Mouse (Mus musculus): ENCODE measurements at regions not wholly inside any gene's neighbourhood (a gene's known extent, or its start where the extent isn't known, plus 50 kb on each side); places are given as distances from the start of the nearest gene placed in this dataset.

- no peak for ATAC-seq (replicated peaks in 1 of 2; ENCODE audit: insufficient read depth in 1 of 2, low FRiP score in 2 of 2, low TSS enrichment in 1 of 2, low read depth in 1 of 2, poor library complexity in 2 of 2, severe bottlenecking in 2 of 2)
Observed at GRCm38 (mm10) chr11:45216942-45217474, 599.9 kb downstream of the Ebf1 start.

- ATAC-seq (replicated peaks in 1 of 2; ENCODE audit: insufficient read depth in 1 of 2, low FRiP score in 2 of 2, low TSS enrichment in 1 of 2, low read depth in 1 of 2, poor library complexity in 2 of 2, severe bottlenecking in 2 of 2), result no peak
Observed at GRCm38 (mm10) chr11:45219239-45219638, 602.1 kb downstream of the Ebf1 start.

- no peak for ATAC-seq (replicated peaks in 1 of 2; ENCODE audit: insufficient read depth in 1 of 2, low FRiP score in 2 of 2, low TSS enrichment in 1 of 2, low read depth in 1 of 2, poor library complexity in 2 of 2, severe bottlenecking in 2 of 2)
Observed at GRCm38 (mm10) chr11:45222021-45222420, 604.9 kb downstream of the Ebf1 start.

- ATAC-seq (replicated peaks in 1 of 2; ENCODE audit: insufficient read depth in 1 of 2, low FRiP score in 2 of 2, low TSS enrichment in 1 of 2, low read depth in 1 of 2, poor library complexity in 2 of 2, severe bottlenecking in 2 of 2), result no peak
Observed at GRCm38 (mm10) chr11:45235476-45236412, 616.1 kb upstream of the Clint1 start.

GRCm38 (mm10) chr11:45237056-45237455 is 614.8 kb upstream of the Clint1 start:
- ATAC-seq (replicated peaks in 1 of 2; ENCODE audit: insufficient read depth in 1 of 2, low FRiP score in 2 of 2, low TSS enrichment in 1 of 2, low read depth in 1 of 2, poor library complexity in 2 of 2, severe bottlenecking in 2 of 2), result no peak

GRCm38 (mm10) chr11:45239044-45239443 is 612.8 kb upstream of the Clint1 start:
- no peak for ATAC-seq (replicated peaks in 1 of 2; ENCODE audit: insufficient read depth in 1 of 2, low FRiP score in 2 of 2, low TSS enrichment in 1 of 2, low read depth in 1 of 2, poor library complexity in 2 of 2, severe bottlenecking in 2 of 2)

- ATAC-seq (replicated peaks in 1 of 2; ENCODE audit: insufficient read depth in 1 of 2, low FRiP score in 2 of 2, low TSS enrichment in 1 of 2, low read depth in 1 of 2, poor library complexity in 2 of 2, severe bottlenecking in 2 of 2), result no peak
Observed at GRCm38 (mm10) chr11:45240419-45240818, 611.4 kb upstream of the Clint1 start.

GRCm38 (mm10) chr11:45241671-45242070 is 610.2 kb upstream of the Clint1 start:
- ATAC-seq (replicated peaks in 1 of 2; ENCODE audit: insufficient read depth in 1 of 2, low FRiP score in 2 of 2, low TSS enrichment in 1 of 2, low read depth in 1 of 2, poor library complexity in 2 of 2, severe bottlenecking in 2 of 2), result no peak

- ATAC-seq (replicated peaks in 1 of 2; ENCODE audit: insufficient read depth in 1 of 2, low FRiP score in 2 of 2, low TSS enrichment in 1 of 2, low read depth in 1 of 2, poor library complexity in 2 of 2, severe bottlenecking in 2 of 2), result no peak
Observed at GRCm38 (mm10) chr11:45244796-45245195, 607.1 kb upstream of the Clint1 start.

- ATAC-seq (replicated peaks in 1 of 2; ENCODE audit: insufficient read depth in 1 of 2, low FRiP score in 2 of 2, low TSS enrichment in 1 of 2, low read depth in 1 of 2, poor library complexity in 2 of 2, severe bottlenecking in 2 of 2), result no peak
Observed at GRCm38 (mm10) chr11:45256019-45256418, 595.8 kb upstream of the Clint1 start.

GRCm38 (mm10) chr11:45262198-45262597 is 589.7 kb upstream of the Clint1 start:
- no peak for ATAC-seq (replicated peaks in 1 of 2; ENCODE audit: insufficient read depth in 1 of 2, low FRiP score in 2 of 2, low TSS enrichment in 1 of 2, low read depth in 1 of 2, poor library complexity in 2 of 2, severe bottlenecking in 2 of 2)

GRCm38 (mm10) chr11:45264001-45264400 is 587.9 kb upstream of the Clint1 start:
- ATAC-seq (replicated peaks in 1 of 2; ENCODE audit: insufficient read depth in 1 of 2, low FRiP score in 2 of 2, low TSS enrichment in 1 of 2, low read depth in 1 of 2, poor library complexity in 2 of 2, severe bottlenecking in 2 of 2), result no peak

- no peak for ATAC-seq (replicated peaks in 1 of 2; ENCODE audit: insufficient read depth in 1 of 2, low FRiP score in 2 of 2, low TSS enrichment in 1 of 2, low read depth in 1 of 2, poor library complexity in 2 of 2, severe bottlenecking in 2 of 2)
Observed at GRCm38 (mm10) chr11:45265171-45265988, 586.5 kb upstream of the Clint1 start.

GRCm38 (mm10) chr11:45265989-45266302 is 585.9 kb upstream of the Clint1 start:
- no peak for ATAC-seq (replicated peaks in 1 of 2; ENCODE audit: insufficient read depth in 1 of 2, low FRiP score in 2 of 2, low TSS enrichment in 1 of 2, low read depth in 1 of 2, poor library complexity in 2 of 2, severe bottlenecking in 2 of 2)

- ATAC-seq (replicated peaks in 1 of 2; ENCODE audit: insufficient read depth in 1 of 2, low FRiP score in 2 of 2, low TSS enrichment in 1 of 2, low read depth in 1 of 2, poor library complexity in 2 of 2, severe bottlenecking in 2 of 2), result no peak
Observed at GRCm38 (mm10) chr11:45269215-45269614, 582.6 kb upstream of the Clint1 start.

GRCm38 (mm10) chr11:45271206-45271605 is 580.6 kb upstream of the Clint1 start:
- ATAC-seq (replicated peaks in 1 of 2; ENCODE audit: insufficient read depth in 1 of 2, low FRiP score in 2 of 2, low TSS enrichment in 1 of 2, low read depth in 1 of 2, poor library complexity in 2 of 2, severe bottlenecking in 2 of 2), result no peak

GRCm38 (mm10) chr11:45274446-45275119 is 577.3 kb upstream of the Clint1 start:
- ATAC-seq (replicated peaks in 1 of 2; ENCODE audit: insufficient read depth in 1 of 2, low FRiP score in 2 of 2, low TSS enrichment in 1 of 2, low read depth in 1 of 2, poor library complexity in 2 of 2, severe bottlenecking in 2 of 2), result no peak

GRCm38 (mm10) chr11:45275170-45275569 is 576.7 kb upstream of the Clint1 start:
- ATAC-seq (replicated peaks in 1 of 2; ENCODE audit: insufficient read depth in 1 of 2, low FRiP score in 2 of 2, low TSS enrichment in 1 of 2, low read depth in 1 of 2, poor library complexity in 2 of 2, severe bottlenecking in 2 of 2), result no peak

All from hematopoietic stem cell, adult 5-6 weeks (primary cell).